Mouse (Mus musculus) cerebellum, postnatal 36 days (tissue): ENCODE measurements around the gene Ubiad1.

ENCODE experiments used
- DNase-seq, 2 experiments: peaks; one replicate each; pipeline ENCODE4 v3.0.0; 2021 to 2022; ENCODE audit warnings: mixed read lengths in 2 of 2

Ubiad1 gene

GRCm38 (mm10) chr4:148399437-148400094 lies 45.0 kb downstream of the Ubiad1 start:
- DNase-seq = no peak

- no peak for DNase-seq
Measured at GRCm38 (mm10) chr4:148397531-148398287, 46.9 kb downstream of the Ubiad1 start.

GRCm38 (mm10) chr4:148397113-148397512 lies 47.5 kb downstream of the Ubiad1 start:
- DNase-seq = no peak

GRCm38 (mm10) chr4:148395875-148396274 lies 48.7 kb downstream of the Ubiad1 start:
- DNase-seq = no peak

GRCm38 (mm10) chr4:148395198-148395597 lies 49.4 kb downstream of the Ubiad1 start:
- no peak for DNase-seq

GRCm38 (mm10) chr4:148391714-148392310 lies 52.8 kb downstream of the Ubiad1 start:
- no peak for DNase-seq

- DNase-seq = no peak
Measured at GRCm38 (mm10) chr4:148389635-148390034, 54.9 kb downstream of the Ubiad1 start.

GRCm38 (mm10) chr4:148389047-148389446 lies 55.5 kb downstream of the Ubiad1 start:
- no peak for DNase-seq

GRCm38 (mm10) chr4:148385269-148385668 lies 59.3 kb downstream of the Ubiad1 start:
- no peak for DNase-seq
